Mouse (Mus musculus) lung, adult 2 months (tissue): Measurements from ENCODE around the gene Lsamp.

Source experiments
- CTCF ChIP-seq: fragments of 200-500 bp; IDR thresholded peaks from 2 replicates; pipeline ENCODE4 v1.5.1; 2011; ENCODE audit warnings: mild to moderate bottlenecking, low read length, control low read depth; ENCODE audit not compliant: insufficient read depth
- POLR2A ChIP-seq: fragments of 200-500 bp; IDR thresholded peaks from 2 replicates; pipeline ENCODE4 v1.6.1; 2011; ENCODE audit warnings: low read depth, mild to moderate bottlenecking, control low read depth, low read length, borderline replicate concordance; ENCODE audit errors: extremely low read depth

- TF ChIP-seq POLR2A (no peak), CTCF (no peak)
Observed at GRCm38 (mm10) chr16:41088648-41089047, 1104.5 kb downstream of the Lsamp start.
